Mouse (Mus musculus): ENCODE measurements around the gene Cfap100.

The Cfap100 gene

GRCm38 (mm10) chr6:90457421-90457820 lies 28.8 kb upstream of the Cfap100 start:
- DNase-seq (ENCODE audit: low read depth): no peak

GRCm38 (mm10) chr6:90453751-90454150 lies 25.2 kb upstream of the Cfap100 start:
- DNase-seq (ENCODE audit: low read depth): no peak

GRCm38 (mm10) chr6:90452603-90453002 lies 24.0 kb upstream of the Cfap100 start:
- DNase-seq (ENCODE audit: low read depth): no peak

GRCm38 (mm10) chr6:90451512-90451911 lies 22.9 kb upstream of the Cfap100 start:
- no peak for DNase-seq (ENCODE audit: low read depth)

- no peak for DNase-seq (ENCODE audit: low read depth)
These were observed 22.1 kb upstream of the Cfap100 start for GRCm38 (mm10) chr6:90450697-90451096.

- peak; percentile 89 for DNase-seq (ENCODE audit: low read depth)
These were observed 21.6 kb upstream of the Cfap100 start for GRCm38 (mm10) chr6:90450179-90450578.

GRCm38 (mm10) chr6:90446883-90447282 lies 18.3 kb upstream of the Cfap100 start:
- no peak for DNase-seq (ENCODE audit: low read depth)

GRCm38 (mm10) chr6:90437041-90437440 lies 8.4 kb upstream of the Cfap100 start:
- DNase-seq (ENCODE audit: low read depth): no peak

GRCm38 (mm10) chr6:90436192-90436907 lies 7.8 kb upstream of the Cfap100 start:
- DNase-seq (ENCODE audit: low read depth): no peak

GRCm38 (mm10) chr6:90435195-90435618 lies 6.6 kb upstream of the Cfap100 start:
- DNase-seq (ENCODE audit: low read depth): peak; percentile 90

- no peak for DNase-seq (ENCODE audit: low read depth)
These were observed 6.1 kb upstream of the Cfap100 start for GRCm38 (mm10) chr6:90434687-90435086.

- DNase-seq (ENCODE audit: low read depth): peak; percentile 27
These were observed 2.9 kb upstream of the Cfap100 start for GRCm38 (mm10) chr6:90431487-90431886.

GRCm38 (mm10) chr6:90429911-90430310 lies 1.3 kb upstream of the Cfap100 start:
- DNase-seq (ENCODE audit: low read depth): no peak

GRCm38 (mm10) chr6:90426003-90426402 lies 2.6 kb downstream of the Cfap100 start:
- DNase-seq (ENCODE audit: low read depth): peak; percentile 75

GRCm38 (mm10) chr6:90425361-90425760 lies 3.2 kb downstream of the Cfap100 start:
- no peak for DNase-seq (ENCODE audit: low read depth)

GRCm38 (mm10) chr6:90422565-90422964 lies 6.0 kb downstream of the Cfap100 start:
- peak; percentile 53 for DNase-seq (ENCODE audit: low read depth)

- no peak for DNase-seq (ENCODE audit: low read depth)
These were observed 16.7 kb downstream of the Cfap100 start for GRCm38 (mm10) chr6:90411926-90412325.

GRCm38 (mm10) chr6:90410972-90411371 lies 17.6 kb downstream of the Cfap100 start:
- DNase-seq (ENCODE audit: low read depth): no peak

GRCm38 (mm10) chr6:90408632-90409031 lies 20.0 kb downstream of the Cfap100 start:
- DNase-seq (ENCODE audit: low read depth): no peak

GRCm38 (mm10) chr6:90397291-90397690 lies 31.3 kb downstream of the Cfap100 start:
- no peak for DNase-seq (ENCODE audit: low read depth)

GRCm38 (mm10) chr6:90395751-90396150 lies 32.8 kb downstream of the Cfap100 start:
- no peak for DNase-seq (ENCODE audit: low read depth)

GRCm38 (mm10) chr6:90393948-90394347 lies 34.6 kb downstream of the Cfap100 start:
- no peak for DNase-seq (ENCODE audit: low read depth)

- DNase-seq (ENCODE audit: low read depth): no peak
These were observed 38.0 kb downstream of the Cfap100 start for GRCm38 (mm10) chr6:90390629-90391028.

- peak; percentile 31 for DNase-seq (ENCODE audit: low read depth)
These were observed 47.1 kb downstream of the Cfap100 start for GRCm38 (mm10) chr6:90381465-90381864.

All from NIH3T3 (cell line).